Mouse (Mus musculus) kidney, embryonic 16.5 days (tissue): ENCODE results near the gene 9330161L09Rik. TPM values are rescaled to one million over a fixed set of nuclear protein-coding genes. Genes with fewer than 3 reads are reported as not detected.
A peak's percentile ranks its signal among the peaks of the same experiment; 100 is the strongest.
"Not testable (repeated sequence)": the region's sequence is repeated elsewhere in the genome, so short reads cannot be mapped to it uniquely, and the experiment has no call there.

ENCODE experiments used
- ATAC-seq: fragments of 200-750 bp; cut with Nextera tagmentation; 2 replicates; pipeline ENCODE4 v1.8.0; 2017; ENCODE audit warnings: moderate TSS enrichment; ENCODE audit not compliant: low FRiP score, low TSS enrichment
- H3K27ac ChIP-seq: fragments of 300-500 bp; sonication (generic); 2 replicates; pipeline ENCODE4 v1.5.1; 2014; ENCODE audit warnings: low read length
- H3K27me3 ChIP-seq: fragments of 300-500 bp; sonication (generic); 2 replicates; pipeline ENCODE4 v1.6.1; 2014; ENCODE audit warnings: low read length, control low read depth, mixed read lengths; ENCODE audit not compliant: insufficient read depth
- H3K36me3 ChIP-seq: fragments of 300-500 bp; sonication (generic); 2 replicates; pipeline ENCODE4 v1.6.1; 2014; ENCODE audit warnings: low read length, control low read depth, mixed read lengths; ENCODE audit not compliant: insufficient read depth
- H3K4me1 ChIP-seq: fragments of 300-500 bp; sonication (generic); 2 replicates; pipeline ENCODE4 v1.6.1; 2014; ENCODE audit warnings: low read length, control low read depth, mixed read lengths; ENCODE audit not compliant: insufficient read depth
- H3K4me2 ChIP-seq: fragments of 300-500 bp; sonication (generic); replicated peaks from 2 replicates; pipeline ENCODE4 v1.6.1; 2014; ENCODE audit warnings: low read depth, low read length
- H3K4me3 ChIP-seq: fragments of 300-500 bp; sonication (generic); 2 replicates; pipeline ENCODE4 v1.5.1; 2014; ENCODE audit warnings: mild to moderate bottlenecking, low read length
- H3K9ac ChIP-seq: fragments of 300-500 bp; sonication (generic); replicated peaks from 2 replicates; pipeline ENCODE4 v1.6.1; 2014; ENCODE audit warnings: low read length
- H3K9me3 ChIP-seq: fragments of 300-500 bp; sonication (generic); 2 replicates; pipeline ENCODE4 v1.6.1; 2016; ENCODE audit warnings: low read length, control low read depth
- WGBS: fragments of 180-500 bp; shearing (Covaris S2); extraction: QIAGEN DNeasy Blood & Tissue Kit; methylation state at CpG from one replicate; pipeline ENCODE4 v1.1.7; 2014; 5-methylcytosine and 5-hydroxymethylcytosine counted together
- polyA plus RNA-seq: library from polyadenylated mRNA; unstranded; fragments of >200 nt; fragmentation: Nextera tagmentation; extraction: Ambion mirVana; gene quantifications from 2 replicates; pipeline ENCODE4 v1.2.1, GENCODE M21; 2015

9330161L09Rik gene
- 0.30 TPM in 1 of 2 replicates, not detected in the other for polyA plus RNA-seq

- no peak within 1 kb of the TSS for H3K4me2 ChIP-seq
- H3K27me3 ChIP-seq = no peaks in the 10 kb centered on the region
- WGBS = 93% methylated on average over 4 of the region's 4 CpGs
- H3K36me3 ChIP-seq = peaks cover 74% of the 10 kb centered on the region
- H3K4me3 ChIP-seq = no peak within 1 kb of the TSS
- H3K9me3 ChIP-seq = no peaks in the 10 kb centered on the region
- no peaks in the 10 kb centered on the region for H3K4me1 ChIP-seq
- no peak within 1 kb of the TSS for H3K9ac ChIP-seq
- ATAC-seq = no peak
- no peak within 1 kb of the TSS for H3K27ac ChIP-seq
These were observed at the start of gene 9330161L09Rik for GRCm38 (mm10) chr12:103407720-103408119. 9330161L09Rik (minus strand) TSS chr12:103407820.

- Histone ChIP-seq H3K9me3 (no peaks in the 10 kb centered on the region), H3K9ac (no peak within 1 kb of the TSS), H3K4me3 (no peak within 1 kb of the TSS), H3K4me1 (no peaks in the 10 kb centered on the region), H3K4me2 (no peak within 1 kb of the TSS), H3K27ac (no peak within 1 kb of the TSS), H3K36me3 (no peaks in the 10 kb centered on the region), H3K27me3 (no peaks in the 10 kb centered on the region)
- no peak for ATAC-seq
- 71% methylated on average over 3 of the region's 3 CpGs for WGBS
These were observed 49.5 kb upstream of the 9330161L09Rik start, which contains the start of gene Ifi27l2b for GRCm38 (mm10) chr12:103457140-103457539. Ifi27l2b (minus strand) TSS chr12:103457223.

- ATAC-seq, H3K4me2 ChIP-seq, H3K27ac ChIP-seq, H3K9ac ChIP-seq, H3K4me3 ChIP-seq, H3K27me3 ChIP-seq, H3K4me1 ChIP-seq, H3K36me3 ChIP-seq, H3K9me3 ChIP-seq: not testable (repeated sequence)
- WGBS = no CpG with 5 or more reads among the region's 1 CpGs
These were observed 49.1 kb upstream of the 9330161L09Rik start for GRCm38 (mm10) chr12:103456727-103457126.

GRCm38 (mm10) chr12:103453361-103453760 lies 45.7 kb upstream of the 9330161L09Rik start:
- Histone ChIP-seq H3K4me1 (no peaks in the 10 kb centered on the region), H3K9ac (no peak overlapping the region), H3K9me3 (no peaks in the 10 kb centered on the region), H3K27ac (no peak overlapping the region), H3K36me3 (no peaks in the 10 kb centered on the region), H3K4me3 (no peak overlapping the region), H3K27me3 (no peaks in the 10 kb centered on the region), H3K4me2 (no peak overlapping the region)
- no peak for ATAC-seq

GRCm38 (mm10) chr12:103445060-103445459 lies 37.4 kb upstream of the 9330161L09Rik start:
- Histone ChIP-seq H3K36me3 (no peaks in the 10 kb centered on the region), H3K27ac (no peak overlapping the region), H3K4me3 (no peak overlapping the region), H3K27me3 (no peaks in the 10 kb centered on the region), H3K9ac (no peak overlapping the region), H3K4me2 (no peak overlapping the region), H3K4me1 (no peaks in the 10 kb centered on the region), H3K9me3 (no peaks in the 10 kb centered on the region)
- 83% methylated on average over 3 of the region's 3 CpGs for WGBS
- ATAC-seq = no peak

- not testable (repeated sequence) for H3K9ac ChIP-seq, H3K27ac ChIP-seq, H3K4me1 ChIP-seq, H3K4me2 ChIP-seq, H3K27me3 ChIP-seq, H3K9me3 ChIP-seq, ATAC-seq, H3K36me3 ChIP-seq, H3K4me3 ChIP-seq
- 37% methylated on average over 5 of the region's 7 CpGs for WGBS
These were observed 36.6 kb upstream of the 9330161L09Rik start for GRCm38 (mm10) chr12:103444261-103444660.

- WGBS = 59% methylated on average over 3 of the region's 3 CpGs
- no peaks in the 10 kb centered on the region for H3K9me3 ChIP-seq
- no peaks in the 10 kb centered on the region for H3K27me3 ChIP-seq
- no peaks in the 10 kb centered on the region for H3K36me3 ChIP-seq
- no peak for ATAC-seq
- no peak within 1 kb of the TSS for H3K4me3 ChIP-seq
- no peaks in the 10 kb centered on the region for H3K4me1 ChIP-seq
- H3K9ac ChIP-seq = no peak within 1 kb of the TSS
- no peak within 1 kb of the TSS for H3K4me2 ChIP-seq
- no peak within 1 kb of the TSS for H3K27ac ChIP-seq
These were observed 35.9 kb upstream of the 9330161L09Rik start, which contains the start of gene Ifi27l2a for GRCm38 (mm10) chr12:103443524-103443923. Ifi27l2a (minus strand) TSS chr12:103443680.

- no peak for ATAC-seq
- Histone ChIP-seq H3K4me1 (no peaks in the 10 kb centered on the region), H3K9ac (no peak overlapping the region), H3K36me3 (no peaks in the 10 kb centered on the region), H3K9me3 (no peaks in the 10 kb centered on the region), H3K27me3 (no peaks in the 10 kb centered on the region), H3K4me3 (no peak overlapping the region), H3K27ac (no peak overlapping the region), H3K4me2 (no peak overlapping the region)
- WGBS = 89% methylated on average over 1 of the region's 1 CpGs
These were observed 30.0 kb upstream of the 9330161L09Rik start for GRCm38 (mm10) chr12:103437601-103438000.

- peak overlapping the region; percentile 31 for H3K4me3 ChIP-seq
- H3K36me3 ChIP-seq = no peaks in the 10 kb centered on the region
- H3K27ac ChIP-seq = no peak overlapping the region
- no peak overlapping the region for H3K9ac ChIP-seq
- H3K4me2 ChIP-seq = peak overlapping the region; percentile 40
- no peaks in the 10 kb centered on the region for H3K4me1 ChIP-seq
- H3K27me3 ChIP-seq = no peaks in the 10 kb centered on the region
- ATAC-seq = no peak
- H3K9me3 ChIP-seq = no peaks in the 10 kb centered on the region
These were observed 27.2 kb upstream of the 9330161L09Rik start for GRCm38 (mm10) chr12:103434861-103435260.

GRCm38 (mm10) chr12:103433986-103434731 lies 26.5 kb upstream of the 9330161L09Rik start, which contains the start of gene Ifi27:
Ifi27 (plus strand) TSS chr12:103434211.
- H3K4me2 ChIP-seq = peak within 1 kb of the TSS; percentile 40
- H3K27me3 ChIP-seq = no peaks in the 10 kb centered on the region
- peak; percentile 96 for ATAC-seq
- H3K9me3 ChIP-seq = no peaks in the 10 kb centered on the region
- peak within 1 kb of the TSS; percentile 62; the same call in 1 of the 2 replicates for H3K27ac ChIP-seq
- no peaks in the 10 kb centered on the region for H3K4me1 ChIP-seq
- no peaks in the 10 kb centered on the region for H3K36me3 ChIP-seq
- 0 out of 2 replicates have a peak within 1 kb of the TSS, but pooled peaks have one; percentile 19 for H3K9ac ChIP-seq
- 44% methylated on average over 8 of the region's 8 CpGs for WGBS
- H3K4me3 ChIP-seq = peak within 1 kb of the TSS; percentile 31
